Mouse (Mus musculus): ENCODE measurements around the gene Setd5. TPM values are rescaled to one million over a fixed set of nuclear protein-coding genes. Genes with fewer than 3 reads are reported as not detected.

Setd5 gene
- 43.6 TPM for polyA plus RNA-seq (2017; shearing (Covaris generic))

GRCm38 (mm10) chr6:113076686-113077516 lies at the start of gene Setd5:
Gene Setd5, plus strand, starts transcription at chr6:113077365.

GRCm38 (mm10) chr6:113046041-113046975 lies 30.9 kb upstream of the Setd5 start, which contains the start of gene Thumpd3:
Gene Thumpd3, plus strand, starts transcription at chr6:113046225.

GRCm38 (mm10) chr6:113194841-113195595 lies 117.9 kb downstream of the Setd5 start, which contains the start of gene Lhfpl4:
Gene Lhfpl4, minus strand, starts transcription at chr6:113195384.

Other genes with a start within 250 kb of the Setd5 start
- gene Srgap3, start 130.1 kb upstream of the Setd5 start, polyA plus RNA-seq (2017; shearing (Covaris generic)), result not detected
- 50.0 TPM for gene Thumpd3, start 31.1 kb upstream of the Setd5 start, polyA plus RNA-seq (2017; shearing (Covaris generic))
- 0.63 TPM for gene Lhfpl4, start 118.0 kb downstream of the Setd5 start, polyA plus RNA-seq (2017; shearing (Covaris generic))
- gene Mtmr14, start 160.5 kb downstream of the Setd5 start, polyA plus RNA-seq (2017; shearing (Covaris generic)), result 71.1 TPM
- 0.32 TPM for gene Cpne9, start 204.9 kb downstream of the Setd5 start, polyA plus RNA-seq (2017; shearing (Covaris generic))
- 55.5 TPM for gene Brpf1, start 229.8 kb downstream of the Setd5 start, polyA plus RNA-seq (2017; shearing (Covaris generic))
- gene Ogg1, start 249.6 kb downstream of the Setd5 start, polyA plus RNA-seq (2017; shearing (Covaris generic)), result 3.8 TPM